13 mouse cellular contexts compared by ENCODE assay signal in genomic region chr2:155949362-155949761, GRCm38 (mm10). TPM values are rescaled to one million over a fixed set of nuclear protein-coding genes. Genes with fewer than 3 reads are reported as not detected.
A peak's percentile ranks its signal among the peaks of the same experiment; 100 is the strongest.
DNase-seq lines count a peak whose midpoint lies in the region; ATAC-seq lines count a peak whose summit lies in the region.
"Had no signal": no experiment of that assay in that cellular context is flagged by ENCODE, and none has a peak within 500 bp of the region (broad histone marks: within the 10 kb centered on the region; RNA-seq: fewer than 3 reads in every experiment).

No protein-coding gene starts in this region.

- 23% methylated on average over 6 of the region's 6 CpGs for WGBS in midbrain, embryonic 14.5 days
- WGBS in midbrain, embryonic 13.5 days: 30% methylated on average over 6 of the region's 6 CpGs
- 7% methylated on average over 6 of the region's 6 CpGs for WGBS in hindbrain, embryonic 14.5 days
- WGBS in neural tube, embryonic 14.5 days: 17% methylated on average over 6 of the region's 6 CpGs

- H3K27me3 ChIP-seq in midbrain, embryonic 14.5 days (ENCODE audit: control insufficient read depth, insufficient read depth, low read length): no peaks in the 10 kb centered on the region
- 0 out of 2 replicates have a peak, but pooled peaks cover under 1% of the 10 kb centered on the region for H3K27me3 ChIP-seq in midbrain, embryonic 13.5 days
- H3K27me3 ChIP-seq in hindbrain, embryonic 14.5 days (ENCODE audit: control insufficient read depth, insufficient read depth, low read length): no peaks in the 10 kb centered on the region
- no peaks in the 10 kb centered on the region for H3K27me3 ChIP-seq in neural tube, embryonic 14.5 days (ENCODE audit: control insufficient read depth, insufficient read depth, low read length)
- H3K27me3 ChIP-seq: limb, embryonic 15.5 days had no signal

- H3K9me3 ChIP-seq in midbrain, embryonic 14.5 days (ENCODE audit: control insufficient read depth, low read length): no peaks in the 10 kb centered on the region
- no peaks in the 10 kb centered on the region for H3K9me3 ChIP-seq in midbrain, embryonic 13.5 days
- H3K9me3 ChIP-seq in hindbrain, embryonic 14.5 days (ENCODE audit: control insufficient read depth, low read length): no peaks in the 10 kb centered on the region
- H3K9me3 ChIP-seq in neural tube, embryonic 14.5 days (ENCODE audit: control insufficient read depth, low read length): no peaks in the 10 kb centered on the region
- H3K9me3 ChIP-seq: limb, embryonic 15.5 days had no signal

- ATAC-seq in midbrain, embryonic 14.5 days (ENCODE audit: low FRiP score, low TSS enrichment): no peak
- no peak for ATAC-seq in midbrain, embryonic 13.5 days
- ATAC-seq in hindbrain, embryonic 14.5 days (ENCODE audit: low FRiP score): 0 out of 2 replicates have a peak, but pooled peaks have one; percentile 14
- ATAC-seq in neural tube, embryonic 14.5 days (ENCODE audit: low read depth): peak; percentile 58; the same call in 1 of the 2 replicates

- no peak overlapping the region for H3K4me3 ChIP-seq in midbrain, embryonic 14.5 days (replicated peaks; ENCODE audit: low read depth, low read length)
- no peak overlapping the region for H3K4me3 ChIP-seq in midbrain, embryonic 13.5 days (replicated peaks)
- no peak overlapping the region for H3K4me3 ChIP-seq in hindbrain, embryonic 14.5 days (replicated peaks; ENCODE audit: low read length)
- no peak overlapping the region for H3K4me3 ChIP-seq in neural tube, embryonic 14.5 days (ENCODE audit: low read depth, low read length)
- H3K4me3 ChIP-seq: erythroblast, embryonic 14.5 days; limb, embryonic 15.5 days had no signal

- no peaks in the 10 kb centered on the region for H3K36me3 ChIP-seq in midbrain, embryonic 14.5 days (ENCODE audit: control insufficient read depth, insufficient read depth, low read length)
- H3K36me3 ChIP-seq in midbrain, embryonic 13.5 days: no peaks in the 10 kb centered on the region
- H3K36me3 ChIP-seq in hindbrain, embryonic 14.5 days (replicated peaks; ENCODE audit: control insufficient read depth, insufficient read depth): no peaks in the 10 kb centered on the region
- H3K36me3 ChIP-seq in neural tube, embryonic 14.5 days (ENCODE audit: control insufficient read depth, insufficient read depth, low read length): no peaks in the 10 kb centered on the region
- H3K36me3 ChIP-seq: limb, embryonic 15.5 days had no signal

- no peak overlapping the region for H3K27ac ChIP-seq in midbrain, embryonic 14.5 days (replicated peaks; ENCODE audit: low read depth, low read length)
- H3K27ac ChIP-seq in midbrain, embryonic 13.5 days: no peak overlapping the region
- H3K27ac ChIP-seq in hindbrain, embryonic 14.5 days: no peak overlapping the region; the same call in 1 of the 2 replicates
- no peak overlapping the region for H3K27ac ChIP-seq in neural tube, embryonic 14.5 days (ENCODE audit: low read depth, low read length)
- H3K27ac ChIP-seq: limb, embryonic 15.5 days; stomach, postnatal 0 days had no signal

- H3K9ac ChIP-seq in midbrain, embryonic 14.5 days (replicated peaks; ENCODE audit: low read length): no peak overlapping the region
- no peak overlapping the region for H3K9ac ChIP-seq in midbrain, embryonic 13.5 days (replicated peaks)
- H3K9ac ChIP-seq in hindbrain, embryonic 14.5 days: no peak overlapping the region
- H3K9ac ChIP-seq in neural tube, embryonic 14.5 days (replicated peaks; ENCODE audit: low read depth, low read length): no peak overlapping the region
- H3K9ac ChIP-seq: limb, embryonic 15.5 days had no signal

- no peak overlapping the region for H3K4me2 ChIP-seq in midbrain, embryonic 14.5 days (ENCODE audit: low read length)
- no peak overlapping the region for H3K4me2 ChIP-seq in midbrain, embryonic 13.5 days (replicated peaks)
- H3K4me2 ChIP-seq in hindbrain, embryonic 14.5 days (replicated peaks): no peak overlapping the region
- no peak overlapping the region for H3K4me2 ChIP-seq in neural tube, embryonic 14.5 days (ENCODE audit: low read depth, low read length)
- H3K4me2 ChIP-seq: limb, embryonic 15.5 days had no signal

- DNase-seq in midbrain, embryonic 14.5 days: peak; percentile 53
- DNase-seq in embryo, embryonic 11.5 days (ENCODE audit: low read depth, low spot score): peak; percentile 46
- peak; percentile 38 for DNase-seq in hindbrain, embryonic 14.5 days (ENCODE audit: low spot score)
- DNase-seq in cerebellum, postnatal 4 days (ENCODE audit: low spot score in 2 of 2): no peak
- no peak for DNase-seq in cerebellum, adult 9-10 months
- DNase-seq: kidney, postnatal 25 days; lung, postnatal 10 days had no signal

- H3K4me1 ChIP-seq in midbrain, embryonic 14.5 days (ENCODE audit: control insufficient read depth, insufficient read depth, low read length): 0 out of 2 replicates have a peak, but pooled peaks cover 5% of the 10 kb centered on the region
- H3K4me1 ChIP-seq in midbrain, embryonic 13.5 days (replicated peaks): peaks cover 23% of the 10 kb centered on the region
- H3K4me1 ChIP-seq in hindbrain, embryonic 14.5 days (replicated peaks; ENCODE audit: control insufficient read depth, insufficient read depth, low read length): peaks cover 11% of the 10 kb centered on the region
- H3K4me1 ChIP-seq in neural tube, embryonic 14.5 days (ENCODE audit: control insufficient read depth, insufficient read depth, low read length): 0 out of 2 replicates have a peak, but pooled peaks cover 8% of the 10 kb centered on the region

RNA-seq across cellular contexts. Expression of gene Gdf5, which starts 4.2 kb away (rescaled TPM):
- polyA plus RNA-seq in midbrain, embryonic 14.5 days (2014; fragmentation: Nextera tagmentation; extraction: Ambion mirVana): 0.36 and 0.70 TPM in 2 replicates
- polyA plus RNA-seq in midbrain, embryonic 13.5 days (2015; fragmentation: Nextera tagmentation; extraction: Ambion mirVana): 0.71 and 1.1 TPM in 2 replicates
- polyA plus RNA-seq in hindbrain, embryonic 14.5 days (2014; fragmentation: Nextera tagmentation; extraction: Ambion mirVana): 2.3 and 3.1 TPM in 2 replicates
- 0.40 and 0.59 TPM in 2 replicates for polyA plus RNA-seq in neural tube, embryonic 14.5 days (2014; fragmentation: Nextera tagmentation; extraction: Ambion mirVana)
- polyA plus RNA-seq: erythroblast, embryonic 14.5 days had no signal

RNA-seq across cellular contexts. Expression of gene Cep250, which starts 6.9 kb away (rescaled TPM):
- polyA plus RNA-seq in midbrain, embryonic 14.5 days (2014; fragmentation: Nextera tagmentation; extraction: Ambion mirVana): 10.6 and 12.8 TPM in 2 replicates
- 17.3 and 21.2 TPM in 2 replicates for polyA plus RNA-seq in midbrain, embryonic 13.5 days (2015; fragmentation: Nextera tagmentation; extraction: Ambion mirVana)
- 11.9 and 14.2 TPM in 2 replicates for polyA plus RNA-seq in hindbrain, embryonic 14.5 days (2014; fragmentation: Nextera tagmentation; extraction: Ambion mirVana)
- 14.3 and 16.3 TPM in 2 replicates for polyA plus RNA-seq in neural tube, embryonic 14.5 days (2014; fragmentation: Nextera tagmentation; extraction: Ambion mirVana)

RNA-seq across cellular contexts. Expression of gene Gm15557, which starts 8.8 kb away (rescaled TPM):
- polyA plus RNA-seq in midbrain, embryonic 14.5 days (2014; fragmentation: Nextera tagmentation; extraction: Ambion mirVana): not detected in 2 replicates
- not detected in 2 replicates for polyA plus RNA-seq in midbrain, embryonic 13.5 days (2015; fragmentation: Nextera tagmentation; extraction: Ambion mirVana)
- polyA plus RNA-seq in hindbrain, embryonic 14.5 days (2014; fragmentation: Nextera tagmentation; extraction: Ambion mirVana): not detected in 2 replicates
- polyA plus RNA-seq in neural tube, embryonic 14.5 days (2014; fragmentation: Nextera tagmentation; extraction: Ambion mirVana): not detected in 2 replicates
- polyA plus RNA-seq: erythroblast, embryonic 14.5 days; gonadal fat pad, adult 2 months; stomach, postnatal 0 days had no signal

RNA-seq across cellular contexts. Expression of gene Uqcc1, which starts 19.3 kb away (rescaled TPM):
- 45.0 and 58.6 TPM in 2 replicates for polyA plus RNA-seq in midbrain, embryonic 14.5 days (2014; fragmentation: Nextera tagmentation; extraction: Ambion mirVana)
- polyA plus RNA-seq in midbrain, embryonic 13.5 days (2015; fragmentation: Nextera tagmentation; extraction: Ambion mirVana): 55.7 and 64.9 TPM in 2 replicates
- polyA plus RNA-seq in hindbrain, embryonic 14.5 days (2014; fragmentation: Nextera tagmentation; extraction: Ambion mirVana): 72.7 TPM in 2 replicates
- polyA plus RNA-seq in neural tube, embryonic 14.5 days (2014; fragmentation: Nextera tagmentation; extraction: Ambion mirVana): 69.6 and 74.9 TPM in 2 replicates

RNA-seq across cellular contexts. Expression of gene 6430550D23Rik, which starts 58.4 kb away (rescaled TPM):
- 1.5 and 1.7 TPM in 2 replicates for polyA plus RNA-seq in midbrain, embryonic 14.5 days (2014; fragmentation: Nextera tagmentation; extraction: Ambion mirVana)
- 1.4 and 1.9 TPM in 2 replicates for polyA plus RNA-seq in midbrain, embryonic 13.5 days (2015; fragmentation: Nextera tagmentation; extraction: Ambion mirVana)
- polyA plus RNA-seq in hindbrain, embryonic 14.5 days (2014; fragmentation: Nextera tagmentation; extraction: Ambion mirVana): 2.6 and 2.8 TPM in 2 replicates
- polyA plus RNA-seq in neural tube, embryonic 14.5 days (2014; fragmentation: Nextera tagmentation; extraction: Ambion mirVana): 3.0 and 4.0 TPM in 2 replicates

Comparison
In these comparisons a context has a peak if more than half of its experiments do, and no peak if none do; other contexts are left out.
1. ATAC-seq: peak in hindbrain, embryonic 14.5 days (single experiment) and neural tube, embryonic 14.5 days (single experiment); none in midbrain, embryonic 14.5 days (single experiment) and midbrain, embryonic 13.5 days (single experiment).
2. DNase-seq: peak in midbrain, embryonic 14.5 days (single experiment), embryo, embryonic 11.5 days (single experiment) and hindbrain, embryonic 14.5 days (single experiment); none in cerebellum, postnatal 4 days (0 of 2) and cerebellum, adult 9-10 months (single experiment).